Mouse (Mus musculus): Measurements from ENCODE around the gene Eepd1. TPM values are rescaled to one million over a fixed set of nuclear protein-coding genes. Genes with fewer than 3 reads are reported as not detected.

Eepd1 gene
- polyA plus RNA-seq, 1 experiment from 2014 or later, result 16.8 TPM

GRCm38 (mm10) chr9:25567071-25567470 is 85.7 kb downstream of the Eepd1 start:
- no peaks in the 10 kb centered on the region for H3K36me3 ChIP-seq (ENCODE audit: control insufficient read depth, insufficient read depth, low read length)
- WGBS, result 48% methylated on average over 5 of the region's 5 CpGs
- no peaks in the 10 kb centered on the region for H3K9me3 ChIP-seq (ENCODE audit: control insufficient read depth, low read length)
- H3K4me3 ChIP-seq (ENCODE audit: low read depth, low read length), result no peak overlapping the region
- DNase-seq (ENCODE audit: low spot score), result no peak
- no peak overlapping the region for H3K4me2 ChIP-seq (replicated peaks; ENCODE audit: low read depth)
- no peak overlapping the region for H3K9ac ChIP-seq (ENCODE audit: low read length)
- ATAC-seq (ENCODE audit: low FRiP score, low TSS enrichment), result no peak
- no peak for TF ChIP-seq CTCF (IDR thresholded peaks at IDR 0.05; ENCODE audit: low read depth)
- TF ChIP-seq EP300 (optimal IDR thresholded peaks at IDR 0.05), result no peak
- H3K27ac ChIP-seq (replicated peaks), result no peak overlapping the region
- no peaks in the 10 kb centered on the region for H3K4me1 ChIP-seq (replicated peaks; ENCODE audit: control insufficient read depth, insufficient read depth)
- no peaks in the 10 kb centered on the region for H3K27me3 ChIP-seq (ENCODE audit: control insufficient read depth, insufficient read depth, low read length)

- Histone ChIP-seq H3K36me3 (ENCODE audit: control insufficient read depth, insufficient read depth, low read length) (no peaks in the 10 kb centered on the region), H3K9ac (ENCODE audit: low read length) (no peak overlapping the region), H3K4me3 (ENCODE audit: low read depth, low read length) (no peak overlapping the region), H3K4me2 (replicated peaks; ENCODE audit: low read depth) (no peak overlapping the region), H3K27me3 (ENCODE audit: control insufficient read depth, insufficient read depth, low read length) (no peaks in the 10 kb centered on the region), H3K9me3 (ENCODE audit: control insufficient read depth, low read length) (no peaks in the 10 kb centered on the region), H3K4me1 (replicated peaks; ENCODE audit: control insufficient read depth, insufficient read depth) (no peaks in the 10 kb centered on the region), H3K27ac (replicated peaks) (no peak overlapping the region)
- TF ChIP-seq CTCF (IDR thresholded peaks at IDR 0.05; ENCODE audit: low read depth), result no peak
- no peak for ATAC-seq (ENCODE audit: low FRiP score, low TSS enrichment)
- DNase-seq (ENCODE audit: low spot score), result no peak
- WGBS, result 74% methylated on average over 3 of the region's 3 CpGs
Measured at GRCm38 (mm10) chr9:25568783-25569182, 87.4 kb downstream of the Eepd1 start.

DNA sequence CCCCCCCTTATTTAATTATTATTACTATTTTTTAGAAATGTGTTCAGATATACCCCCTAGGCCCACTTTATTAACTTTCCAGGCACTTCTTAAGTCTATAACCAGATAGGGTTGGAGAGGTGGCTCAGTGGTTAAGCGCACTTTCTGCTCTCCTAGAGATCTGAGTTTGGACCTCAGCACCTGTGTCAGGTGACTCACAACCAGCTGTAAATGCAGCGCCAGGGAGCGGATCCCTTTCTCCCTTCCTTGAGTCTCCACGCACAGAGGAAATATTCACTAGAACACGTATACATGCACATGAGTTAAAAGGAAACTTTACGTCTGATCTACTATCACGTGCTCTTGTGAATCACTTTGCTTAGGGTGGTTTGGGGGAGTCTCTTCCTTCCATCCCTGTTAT is 88.7 kb downstream of the Eepd1 start:
- Histone ChIP-seq H3K4me1 (replicated peaks; ENCODE audit: control insufficient read depth, insufficient read depth) (no peaks in the 10 kb centered on the region), H3K9ac (ENCODE audit: low read length) (no peak overlapping the region), H3K27me3 (ENCODE audit: control insufficient read depth, insufficient read depth, low read length) (no peaks in the 10 kb centered on the region), H3K9me3 (ENCODE audit: control insufficient read depth, low read length) (no peaks in the 10 kb centered on the region), H3K4me3 (ENCODE audit: low read depth, low read length) (no peak overlapping the region), H3K27ac (replicated peaks) (no peak overlapping the region), H3K4me2 (replicated peaks; ENCODE audit: low read depth) (no peak overlapping the region), H3K36me3 (ENCODE audit: control insufficient read depth, insufficient read depth, low read length) (no peaks in the 10 kb centered on the region)
- ATAC-seq (ENCODE audit: low FRiP score, low TSS enrichment), result peak; percentile 48; the same call in 1 of the 2 replicates
- WGBS, result 91% methylated on average over 7 of the region's 7 CpGs
- DNase-seq (ENCODE audit: low spot score), result no peak
- TF ChIP-seq CTCF (IDR thresholded peaks at IDR 0.05; ENCODE audit: low read depth), result no peak

DNA sequence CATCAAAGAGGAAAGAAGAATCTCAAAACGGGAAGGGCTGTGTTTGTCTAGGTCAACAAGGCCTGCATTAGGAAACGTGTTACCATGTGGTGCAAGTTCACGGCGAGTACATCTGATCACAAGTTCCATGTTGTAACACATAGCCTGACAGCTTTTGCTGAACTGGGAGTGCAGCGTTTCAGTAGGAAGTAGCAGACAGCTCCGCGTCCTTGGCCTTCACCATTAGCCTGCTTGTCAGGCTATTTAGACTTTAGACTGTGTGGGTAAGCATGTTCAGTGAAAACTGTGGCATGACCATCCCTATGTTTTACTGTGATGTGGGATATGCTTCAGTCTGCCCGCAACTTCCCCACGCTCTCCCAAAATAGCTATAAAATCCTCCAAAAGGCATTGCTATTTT is 89.1 kb downstream of the Eepd1 start:
- no peak for TF ChIP-seq EP300 (optimal IDR thresholded peaks at IDR 0.05)
- no peak for TF ChIP-seq CTCF (IDR thresholded peaks at IDR 0.05; ENCODE audit: low read depth)
- DNase-seq (ENCODE audit: low spot score), result no peak
- H3K4me1 ChIP-seq (replicated peaks; ENCODE audit: control insufficient read depth, insufficient read depth), result no peaks in the 10 kb centered on the region
- no peak overlapping the region for H3K4me3 ChIP-seq (ENCODE audit: low read depth, low read length)
- no peaks in the 10 kb centered on the region for H3K36me3 ChIP-seq (ENCODE audit: control insufficient read depth, insufficient read depth, low read length)
- no peaks in the 10 kb centered on the region for H3K27me3 ChIP-seq (ENCODE audit: control insufficient read depth, insufficient read depth, low read length)
- H3K27ac ChIP-seq (replicated peaks), result peak overlapping the region; percentile 63; the same call in 1 of the 2 replicates
- no peaks in the 10 kb centered on the region for H3K9me3 ChIP-seq (ENCODE audit: control insufficient read depth, low read length)
- H3K4me2 ChIP-seq (replicated peaks; ENCODE audit: low read depth), result no peak overlapping the region
- WGBS, result 66% methylated on average over 9 of the region's 9 CpGs
- ATAC-seq (ENCODE audit: low FRiP score, low TSS enrichment), result peak; percentile 47; the same call in 1 of the 2 replicates
- no peak overlapping the region for H3K9ac ChIP-seq (ENCODE audit: low read length)

DNA sequence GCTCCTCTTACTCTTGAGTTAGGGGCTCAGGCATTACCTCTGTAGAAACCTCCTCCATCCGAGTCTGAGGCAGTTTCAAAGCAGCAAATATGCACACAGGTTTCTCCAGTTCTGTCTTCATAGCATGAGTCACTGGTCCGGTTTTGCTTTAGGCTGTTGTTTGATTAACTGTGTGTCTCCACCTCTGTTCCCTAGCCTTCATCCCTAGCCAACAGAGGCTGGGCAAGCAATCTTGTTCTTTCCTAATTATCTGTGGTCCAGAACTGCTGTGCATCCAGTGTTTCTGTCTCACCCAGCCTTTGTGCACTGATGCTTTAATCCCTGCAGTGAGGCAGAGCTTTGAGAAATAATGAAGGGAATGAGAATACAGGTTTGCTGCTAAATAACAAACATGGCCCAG is 90.0 kb downstream of the Eepd1 start:
- H3K4me1 ChIP-seq (replicated peaks; ENCODE audit: control insufficient read depth, insufficient read depth), result no peaks in the 10 kb centered on the region
- H3K27ac ChIP-seq (replicated peaks), result peak overlapping the region; percentile 63
- no peaks in the 10 kb centered on the region for H3K9me3 ChIP-seq (ENCODE audit: control insufficient read depth, low read length)
- H3K36me3 ChIP-seq (ENCODE audit: control insufficient read depth, insufficient read depth, low read length), result no peaks in the 10 kb centered on the region
- H3K27me3 ChIP-seq (ENCODE audit: control insufficient read depth, insufficient read depth, low read length), result no peaks in the 10 kb centered on the region
- no peak overlapping the region for H3K9ac ChIP-seq (ENCODE audit: low read length)
- H3K4me3 ChIP-seq (ENCODE audit: low read depth, low read length), result no peak overlapping the region
- peak; percentile 77 for ATAC-seq (ENCODE audit: low FRiP score, low TSS enrichment)
- no peak for TF ChIP-seq EP300 (optimal IDR thresholded peaks at IDR 0.05)
- TF ChIP-seq CTCF (IDR thresholded peaks at IDR 0.05; ENCODE audit: low read depth), result no peak
- 47% methylated on average over 2 of the region's 2 CpGs for WGBS
- H3K4me2 ChIP-seq (replicated peaks; ENCODE audit: low read depth), result no peak overlapping the region
- DNase-seq (ENCODE audit: low spot score), result peak; percentile 32

DNA sequence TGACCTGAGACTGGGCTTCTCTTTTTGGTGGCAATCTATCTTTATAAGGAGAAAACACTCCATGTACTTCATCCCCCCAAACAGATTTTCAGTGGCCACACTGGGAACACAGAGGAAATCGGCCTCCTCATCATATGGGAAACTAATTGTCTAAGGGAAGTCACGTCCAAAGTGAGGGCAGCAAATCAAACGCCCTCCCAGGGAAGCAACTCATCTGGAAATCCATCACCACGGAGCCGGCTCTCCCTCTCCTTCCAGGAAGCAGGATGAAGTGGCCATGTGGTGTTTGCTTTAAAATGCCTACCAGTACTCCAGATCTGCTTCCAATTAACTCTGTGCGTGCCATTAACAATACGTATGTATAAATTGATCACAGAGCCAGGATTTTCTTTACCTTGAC is 92.4 kb downstream of the Eepd1 start:
- Histone ChIP-seq H3K4me3 (ENCODE audit: low read depth, low read length) (no peak overlapping the region), H3K36me3 (ENCODE audit: control insufficient read depth, insufficient read depth, low read length) (no peaks in the 10 kb centered on the region), H3K9ac (ENCODE audit: low read length) (no peak overlapping the region), H3K27me3 (ENCODE audit: control insufficient read depth, insufficient read depth, low read length) (no peaks in the 10 kb centered on the region), H3K9me3 (ENCODE audit: control insufficient read depth, low read length) (no peaks in the 10 kb centered on the region), H3K4me2 (replicated peaks; ENCODE audit: low read depth) (no peak overlapping the region), H3K4me1 (replicated peaks; ENCODE audit: control insufficient read depth, insufficient read depth) (no peaks in the 10 kb centered on the region), H3K27ac (replicated peaks) (no peak overlapping the region)
- TF ChIP-seq EP300 (optimal IDR thresholded peaks at IDR 0.05), result no peak
- TF ChIP-seq CTCF (IDR thresholded peaks at IDR 0.05; ENCODE audit: low read depth), result no peak
- DNase-seq (ENCODE audit: low spot score) (no peak), ATAC-seq (ENCODE audit: low FRiP score, low TSS enrichment) (no peak)
- WGBS, result 43% methylated on average over 7 of the region's 7 CpGs

Data from stomach, postnatal 0 days (tissue).